Mouse (Mus musculus) liver, embryonic 14.5 days (tissue): ENCODE data around the gene Ush2a.

ENCODE experiments used
- CTCF ChIP-seq: IDR thresholded peaks from 2 replicates; pipeline ENCODE4 v1.5.1; 2016; ENCODE audit warnings: antibody characterized with exemption, low read depth, control low read depth
- EP300 ChIP-seq: IDR thresholded peaks from 2 replicates; pipeline ENCODE4 v1.6.1; 2016; ENCODE audit warnings: antibody characterized with exemption, low read depth

- TF ChIP-seq CTCF, result no peak
- no peak for TF ChIP-seq EP300
Observed at GRCm38 (mm10) chr1:188824195-188824594, 562.4 kb downstream of the Ush2a start.
